Mouse (Mus musculus) myocyte (in vitro differentiated cells): ENCODE data around the gene Olfr697.

Experiments
- E2F4 ChIP-seq: IDR thresholded peaks from one replicate; pipeline ENCODE4 v1.6.1; 2011; ENCODE audit warnings: mild to moderate bottlenecking, control low read depth, moderate library complexity; ENCODE audit not compliant: insufficient read depth
- TCF3 ChIP-seq: IDR thresholded peaks from one replicate; pipeline ENCODE4 v1.6.1; 2011; ENCODE audit warnings: low read depth, control low read depth; ENCODE audit not compliant: insufficient read length

- no peak for TF ChIP-seq TCF3
- TF ChIP-seq E2F4 = no peak
Measured at GRCm38 (mm10) chr7:106733717-106734116, 8.5 kb downstream of the Olfr697 start.
